Mouse (Mus musculus): ENCODE data around the gene Msi2. TPM values are rescaled to one million over a fixed set of nuclear protein-coding genes. Genes with fewer than 3 reads are reported as not detected.

Msi2 gene
- polyA plus RNA-seq, 1 experiment from 2014 or later = 21.3 TPM

DNA sequence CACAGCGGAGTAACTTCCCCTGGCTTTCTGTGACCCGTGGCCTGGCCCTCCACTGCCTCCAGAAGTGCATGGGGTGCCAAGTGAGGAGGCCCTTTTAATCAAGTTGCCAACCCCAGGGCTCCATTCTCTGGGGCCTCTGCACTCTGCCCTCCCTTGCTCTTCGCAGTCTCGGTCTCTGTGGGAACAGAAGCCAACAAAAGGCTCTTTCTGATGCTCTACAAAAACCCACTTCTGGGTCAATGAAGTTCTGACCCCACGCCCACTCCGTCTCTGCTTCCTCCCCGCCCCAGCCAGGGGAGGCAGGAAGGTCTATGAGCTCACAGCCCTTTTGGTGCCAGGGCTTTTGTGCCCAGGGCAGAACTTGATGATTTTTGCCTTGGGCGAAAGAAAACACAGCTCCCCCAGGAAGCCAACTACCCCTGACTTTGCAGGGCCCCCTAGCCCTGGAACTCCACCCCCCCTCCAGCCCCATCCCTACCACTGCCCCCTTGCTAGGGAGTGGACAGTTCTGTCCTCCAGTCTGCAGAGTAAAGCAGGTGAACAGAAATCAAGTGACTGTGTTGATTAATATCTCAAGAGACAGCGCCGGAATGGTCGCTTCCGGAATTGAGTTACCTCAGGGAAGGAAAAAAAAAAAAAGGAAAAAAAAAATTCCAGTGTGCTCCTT is 246.2 kb downstream of the Msi2 start:
- H3K4me2 ChIP-seq (replicated peaks) = peak overlapping the region; percentile 30
- H3K4me1 ChIP-seq = peaks cover 46% of the 10 kb centered on the region
- no peak overlapping the region for H3K4me3 ChIP-seq
- no peaks in the 10 kb centered on the region for H3K9me3 ChIP-seq
- no peak overlapping the region for H3K27ac ChIP-seq
- no peaks in the 10 kb centered on the region for H3K36me3 ChIP-seq
- H3K27me3 ChIP-seq = no peaks in the 10 kb centered on the region
- no peak for ATAC-seq (ENCODE audit: low FRiP score, low read depth)
- WGBS = 58% methylated on average over 12 of the region's 12 CpGs
- no peak overlapping the region for H3K9ac ChIP-seq

DNA sequence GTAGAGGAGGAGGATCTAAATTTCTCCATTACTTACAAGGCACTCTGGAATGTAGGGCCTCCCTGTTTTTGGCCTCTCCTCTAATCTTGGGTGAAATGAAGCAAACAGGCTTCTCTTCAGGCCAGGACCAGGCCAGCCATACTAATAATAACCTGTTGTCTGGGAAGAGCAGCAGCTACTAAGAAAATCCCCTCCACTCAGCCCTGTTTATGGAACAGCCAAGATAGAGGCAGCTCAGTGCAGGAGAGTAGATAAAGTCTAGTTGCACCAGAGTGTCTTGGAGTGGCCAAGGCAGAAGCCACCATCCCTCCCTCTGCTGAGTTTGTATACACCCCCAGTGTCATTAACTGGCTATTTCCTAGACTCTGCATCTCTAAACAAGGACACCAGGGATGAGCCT is 247.7 kb downstream of the Msi2 start:
- Histone ChIP-seq H3K27me3 (no peaks in the 10 kb centered on the region), H3K4me2 (replicated peaks) (no peak overlapping the region), H3K9ac (no peak overlapping the region), H3K27ac (no peak overlapping the region), H3K4me3 (no peak overlapping the region), H3K9me3 (no peaks in the 10 kb centered on the region), H3K4me1 (peaks cover 58% of the 10 kb centered on the region), H3K36me3 (no peaks in the 10 kb centered on the region)
- no peak for ATAC-seq (ENCODE audit: low FRiP score, low read depth)

DNA sequence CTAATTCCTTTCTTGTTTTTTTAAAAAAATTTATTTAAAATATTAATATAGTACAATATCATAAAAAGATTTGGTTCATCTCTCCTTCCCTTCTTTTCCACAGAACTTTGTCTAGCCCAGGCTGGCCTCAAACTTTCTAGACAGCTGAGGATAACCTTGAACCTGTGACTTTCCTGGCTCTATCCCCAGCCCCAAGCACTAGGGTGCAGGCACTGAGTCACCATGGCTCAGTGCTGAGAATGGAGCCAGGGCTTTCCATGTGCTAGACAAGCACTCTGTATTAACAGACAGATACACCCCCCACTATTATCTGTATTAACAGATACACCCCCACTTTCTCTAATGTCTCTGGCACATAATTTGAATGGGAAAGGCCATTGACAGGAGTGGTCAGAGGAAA is 249.3 kb downstream of the Msi2 start:
- H3K27me3 ChIP-seq = no peaks in the 10 kb centered on the region
- H3K9ac ChIP-seq = no peak overlapping the region
- no peak for ATAC-seq (ENCODE audit: low FRiP score, low read depth)
- no peak overlapping the region for H3K4me2 ChIP-seq (replicated peaks)
- H3K4me1 ChIP-seq = peaks cover 58% of the 10 kb centered on the region
- no peaks in the 10 kb centered on the region for H3K36me3 ChIP-seq
- no peak overlapping the region for H3K4me3 ChIP-seq
- H3K27ac ChIP-seq = no peak overlapping the region
- H3K9me3 ChIP-seq = no peaks in the 10 kb centered on the region

- no peak overlapping the region for H3K9ac ChIP-seq
- H3K4me2 ChIP-seq (replicated peaks) = no peak overlapping the region
- H3K4me1 ChIP-seq = peaks cover 52% of the 10 kb centered on the region
- 0 out of 2 replicates have a peak, but pooled peaks cover 4% of the 10 kb centered on the region for H3K36me3 ChIP-seq
- H3K4me3 ChIP-seq = no peak overlapping the region
- no peaks in the 10 kb centered on the region for H3K9me3 ChIP-seq
- no peak for ATAC-seq (ENCODE audit: low FRiP score, low read depth)
- no peak overlapping the region for H3K27ac ChIP-seq
- H3K27me3 ChIP-seq = no peaks in the 10 kb centered on the region
- 48% methylated on average over 18 of the region's 18 CpGs for WGBS
Measured at GRCm38 (mm10) chr11:88467498-88468245, 250.6 kb downstream of the Msi2 start.

- Histone ChIP-seq H3K4me3 (no peak overlapping the region), H3K4me1 (peaks cover 45% of the 10 kb centered on the region)
- WGBS = 72% methylated on average over 6 of the region's 6 CpGs
Measured at GRCm38 (mm10) chr11:88463951-88464350, 254.4 kb downstream of the Msi2 start.

GRCm38 (mm10) chr11:88462789-88463188 is 255.5 kb downstream of the Msi2 start:
- Histone ChIP-seq H3K4me2 (replicated peaks) (no peak overlapping the region), H3K4me1 (peaks cover 42% of the 10 kb centered on the region), H3K9ac (no peak overlapping the region), H3K4me3 (no peak overlapping the region), H3K36me3 (0 out of 2 replicates have a peak, but pooled peaks cover 4% of the 10 kb centered on the region), H3K27ac (no peak overlapping the region), H3K9me3 (no peaks in the 10 kb centered on the region), H3K27me3 (no peaks in the 10 kb centered on the region)
- 89% methylated on average over 8 of the region's 8 CpGs for WGBS
- ATAC-seq (ENCODE audit: low FRiP score, low read depth) = no peak

More at GRCm38 (mm10) chr11:88463951-88464350, 254.4 kb downstream of the Msi2 start:
- H3K9ac ChIP-seq = no peak overlapping the region
- H3K9me3 ChIP-seq = no peaks in the 10 kb centered on the region
- 0 out of 2 replicates have a peak, but pooled peaks cover 4% of the 10 kb centered on the region for H3K36me3 ChIP-seq
- no peak for ATAC-seq (ENCODE audit: low FRiP score, low read depth)
- no peak overlapping the region for H3K4me2 ChIP-seq (replicated peaks)
- H3K27ac ChIP-seq = no peak overlapping the region
- H3K27me3 ChIP-seq = no peaks in the 10 kb centered on the region

GRCm38 (mm10) chr11:88461601-88462000 is 256.7 kb downstream of the Msi2 start:
- ATAC-seq (ENCODE audit: low FRiP score, low read depth) = no peak
- 91% methylated on average over 4 of the region's 4 CpGs for WGBS

DNA sequence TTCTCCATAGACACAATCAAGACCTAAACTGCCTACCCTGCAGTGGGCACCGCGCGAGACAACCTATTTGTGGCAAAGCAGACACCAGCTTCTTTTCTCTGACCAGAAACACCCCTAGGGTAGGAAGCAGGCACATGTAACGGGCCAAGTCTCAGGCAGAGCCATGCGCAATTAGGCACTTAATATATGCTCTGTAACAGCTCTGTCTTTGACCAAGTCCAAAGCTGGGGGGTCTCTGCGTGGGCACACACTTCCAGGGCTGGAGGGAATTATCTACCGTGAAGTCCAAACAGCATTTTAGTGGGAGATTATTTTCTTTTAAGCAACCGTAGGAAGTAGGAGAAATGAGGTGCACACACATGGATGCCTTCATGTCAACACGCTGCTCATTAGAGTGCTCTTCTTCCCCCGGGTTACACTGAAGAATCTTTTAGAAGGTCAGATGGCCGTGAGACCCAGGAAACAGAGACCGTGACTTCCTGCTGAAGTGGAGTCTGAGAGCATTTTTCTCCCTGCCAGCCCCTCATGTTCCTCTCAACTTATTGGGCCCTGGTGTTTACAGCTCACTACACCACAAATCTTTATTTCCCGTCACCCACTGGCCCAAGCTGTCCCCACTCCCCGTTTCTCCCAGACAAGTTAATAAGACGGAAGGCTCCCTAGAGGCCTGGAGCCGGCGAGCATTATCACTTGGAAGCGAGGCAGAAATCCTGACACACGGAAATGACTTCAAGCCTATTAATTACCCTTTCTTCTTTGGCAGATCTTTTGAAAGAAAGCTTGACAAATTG is 258.2 kb downstream of the Msi2 start:
- ATAC-seq (ENCODE audit: low FRiP score, low read depth) = no peak
- 31% methylated on average over 19 of the region's 19 CpGs for WGBS
- Histone ChIP-seq H3K27me3 (no peaks in the 10 kb centered on the region), H3K4me3 (no peak overlapping the region), H3K4me2 (replicated peaks) (no peak overlapping the region), H3K27ac (no peak overlapping the region), H3K36me3 (0 out of 2 replicates have a peak, but pooled peaks cover 4% of the 10 kb centered on the region), H3K9me3 (no peaks in the 10 kb centered on the region), H3K4me1 (peaks cover 41% of the 10 kb centered on the region), H3K9ac (no peak overlapping the region)

More at GRCm38 (mm10) chr11:88461601-88462000, 256.7 kb downstream of the Msi2 start:
- Histone ChIP-seq H3K27me3 (no peaks in the 10 kb centered on the region), H3K4me3 (no peak overlapping the region), H3K9me3 (no peaks in the 10 kb centered on the region), H3K4me2 (replicated peaks) (no peak overlapping the region), H3K27ac (no peak overlapping the region), H3K36me3 (0 out of 2 replicates have a peak, but pooled peaks cover 4% of the 10 kb centered on the region), H3K4me1 (peaks cover 43% of the 10 kb centered on the region), H3K9ac (no peak overlapping the region)

- no peak for ATAC-seq (ENCODE audit: low FRiP score, low read depth)
- Histone ChIP-seq H3K9me3 (no peaks in the 10 kb centered on the region), H3K4me3 (no peak overlapping the region), H3K4me2 (replicated peaks) (no peak overlapping the region), H3K9ac (no peak overlapping the region), H3K27me3 (no peaks in the 10 kb centered on the region), H3K36me3 (no peaks in the 10 kb centered on the region), H3K4me1 (peaks cover 45% of the 10 kb centered on the region), H3K27ac (no peak overlapping the region)
- 59% methylated on average over 10 of the region's 10 CpGs for WGBS
Measured at GRCm38 (mm10) chr11:88457241-88457738, 261.0 kb downstream of the Msi2 start.

DNA sequence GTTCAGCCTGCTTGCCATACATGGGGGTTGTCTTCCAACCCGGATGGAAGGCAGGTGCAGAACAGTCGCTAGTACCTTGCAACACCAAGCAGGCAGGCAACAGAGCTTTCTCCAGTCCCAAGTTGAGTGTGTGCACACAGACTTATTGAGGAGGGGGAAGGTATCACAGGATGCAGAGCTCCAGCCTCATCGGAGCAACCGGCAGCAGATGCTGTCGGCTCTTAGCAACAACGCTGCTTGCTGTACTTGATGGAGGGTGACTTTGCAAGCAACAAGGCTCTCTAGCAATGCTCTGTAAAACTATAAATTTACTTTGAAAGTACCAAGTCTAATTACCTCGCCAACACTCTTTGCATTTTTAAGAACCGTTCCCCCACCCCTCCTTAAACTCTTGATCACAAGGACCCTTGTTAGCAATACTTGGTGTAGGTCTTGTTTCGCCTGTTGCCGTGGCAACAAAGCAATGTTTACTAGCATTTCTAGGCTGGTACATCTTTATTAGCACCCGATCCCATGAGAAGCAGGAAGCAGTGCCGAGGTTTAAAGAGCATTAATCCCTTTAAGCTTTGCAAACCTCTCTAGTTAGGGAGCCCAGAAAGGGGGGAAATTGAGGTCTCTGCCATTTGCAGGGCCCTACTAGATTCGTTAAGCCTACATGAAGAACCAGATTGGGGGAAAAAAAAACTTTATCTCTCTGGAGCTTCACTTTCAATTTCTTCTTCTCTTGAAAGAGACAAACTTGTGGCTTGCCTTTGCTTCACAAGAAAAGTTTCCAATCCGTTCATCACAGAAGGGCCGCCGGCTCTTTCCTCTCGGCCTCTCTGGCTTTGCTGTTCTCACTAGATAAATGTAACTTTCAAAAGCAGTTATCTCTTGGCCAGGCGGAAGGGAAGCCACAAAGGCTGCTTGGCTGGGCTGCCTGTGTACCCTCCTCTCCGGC is 263.2 kb downstream of the Msi2 start:
- peaks cover 2% of the 10 kb centered on the region; the same call in 1 of the 2 replicates for H3K36me3 ChIP-seq
- H3K4me1 ChIP-seq = peaks cover 35% of the 10 kb centered on the region
- H3K27me3 ChIP-seq = no peaks in the 10 kb centered on the region; the same call in 1 of the 2 replicates
- no peak overlapping the region for H3K9ac ChIP-seq
- H3K9me3 ChIP-seq = no peaks in the 10 kb centered on the region
- H3K27ac ChIP-seq = peak overlapping the region; percentile 15; the same call in 1 of the 2 replicates
- WGBS = 31% methylated on average over 19 of the region's 19 CpGs
- H3K4me3 ChIP-seq = no peak overlapping the region
- no peak for ATAC-seq (ENCODE audit: low FRiP score, low read depth)
- peak overlapping the region; percentile 36 for H3K4me2 ChIP-seq (replicated peaks)

GRCm38 (mm10) chr11:88449180-88449579 is 269.1 kb downstream of the Msi2 start:
- Histone ChIP-seq H3K27ac (no peak overlapping the region), H3K9me3 (no peaks in the 10 kb centered on the region), H3K4me2 (replicated peaks) (no peak overlapping the region), H3K36me3 (peaks cover 6% of the 10 kb centered on the region), H3K4me1 (peaks cover 12% of the 10 kb centered on the region), H3K4me3 (no peak overlapping the region), H3K27me3 (peaks cover 18% of the 10 kb centered on the region), H3K9ac (no peak overlapping the region)
- WGBS = 88% methylated on average over 6 of the region's 6 CpGs
- ATAC-seq (ENCODE audit: low FRiP score, low read depth) = no peak
